Comparison of ENCODE assay signal across 1 mouse cellular context in the genomic region with DNA sequence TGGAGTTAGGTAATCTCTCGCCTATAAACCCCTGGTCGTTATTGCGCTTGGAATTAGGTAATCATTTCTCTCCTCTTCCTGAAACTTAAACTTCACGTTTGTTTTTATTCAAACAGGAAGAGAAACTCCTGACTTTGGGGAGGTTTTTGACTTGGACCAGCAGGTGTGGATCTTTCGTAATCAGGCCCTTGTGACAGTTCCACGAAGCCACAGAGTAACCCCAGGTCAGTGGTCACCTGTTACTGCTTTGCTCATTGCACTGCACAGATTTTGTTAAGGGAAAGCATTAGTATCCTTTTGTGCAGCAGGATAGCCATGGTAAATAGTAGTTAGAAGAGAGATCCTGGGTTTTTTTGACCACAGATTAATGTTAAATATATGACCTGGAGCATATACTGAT.
TF ChIP-seq lines count a peak whose summit lies in the region.

No protein-coding gene starts in this region.

TF ChIP-seq in CH12.LX, 34 proteins besides CTCF, POLR2A, EP300 and RAD21:
- TF ChIP-seq BHLHE40 (IDR thresholded peaks at IDR 0.05; ENCODE audit: low read depth, low read length) (peak; percentile 36; the same call in 1 of the 2 replicates), MAFK (IDR thresholded peaks at IDR 0.05; ENCODE audit: insufficient replicate concordance, low read length) (no peak)
